Mouse (Mus musculus): ENCODE data around the gene Ets2. TPM values are rescaled to one million over a fixed set of nuclear protein-coding genes. Genes with fewer than 3 reads are reported as not detected.

The Ets2 gene
- total and polyA plus RNA-seq, 3 experiments: 15.9 to 23.5 TPM; not detected in 1

- H3K9me3 ChIP-seq (replicated peaks; ENCODE audit: insufficient read depth, low read length): no peaks in the 10 kb centered on the region
- H3K9ac ChIP-seq (ENCODE audit: control insufficient read depth, low read depth, low read length, poor library complexity, severe bottlenecking): no peak overlapping the region
- no peak for TF ChIP-seq MYB (IDR thresholded peaks at IDR 0.05; ENCODE audit: low read depth, low read length)
Observed at GRCm38 (mm10) chr16:95666288-95666687, 35.6 kb upstream of the Ets2 start.

GRCm38 (mm10) chr16:95667395-95668150 is 34.3 kb upstream of the Ets2 start:
- Histone ChIP-seq H3K9ac (ENCODE audit: control insufficient read depth, low read depth, low read length, poor library complexity, severe bottlenecking) (no peak overlapping the region), H3K4me1 (ENCODE audit: control insufficient read depth in 1 of 2, insufficient read depth in 2 of 2, low read length in 2 of 2) (no peaks in the 10 kb centered on the region), H3K9me3 (replicated peaks; ENCODE audit: insufficient read depth, low read length) (no peaks in the 10 kb centered on the region), H3K36me3 (ENCODE audit: control insufficient read depth in 1 of 2, insufficient read depth in 2 of 2, low read length in 2 of 2) (no peaks in the 10 kb centered on the region), H3K27ac (ENCODE audit: control insufficient read depth, low read depth, low read length) (no peak overlapping the region), H3K27me3 (ENCODE audit: control insufficient read depth in 1 of 2, insufficient read depth in 2 of 2, low read length in 2 of 2) (peaks cover 0 to 3% of the 10 kb centered on the region in 2 experiments; a peak in 2 of 4 replicates), H3K79me2 (ENCODE audit: control insufficient read depth, insufficient read depth, low read length, poor library complexity) (no peaks in the 10 kb centered on the region), H3K4me3 (ENCODE audit: control insufficient read depth in 1 of 2, insufficient read depth in 1 of 2, low read depth in 2 of 2, low read length in 2 of 2) (no peak overlapping the region)
- TF ChIP-seq GATA1 (IDR thresholded peaks at IDR 0.05; ENCODE audit: low read depth, low read length): no peak
- no peak for TF ChIP-seq TCF12 (IDR thresholded peaks at IDR 0.05; ENCODE audit: low read depth, low read length)
- no peak for TF ChIP-seq HCFC1 (IDR thresholded peaks at IDR 0.05; ENCODE audit: low read depth, low read length)
- no peak for TF ChIP-seq RAD21 (IDR thresholded peaks at IDR 0.05; ENCODE audit: low read depth, low read length)
- no peak for TF ChIP-seq ZC3H11A (IDR thresholded peaks at IDR 0.05; ENCODE audit: low read depth, low read length)
- TF ChIP-seq ETS1 (IDR thresholded peaks at IDR 0.05; ENCODE audit: low read depth, low read length): no peak
- TF ChIP-seq USF2 (IDR thresholded peaks at IDR 0.05; ENCODE audit: borderline replicate concordance in 1 of 2, insufficient read depth in 1 of 2, low read depth in 1 of 2, low read length in 2 of 2): no peak
- no peak for TF ChIP-seq POLR2AphosphoS2 (IDR thresholded peaks at IDR 0.05; ENCODE audit: low read length)
- TF ChIP-seq CTCF (IDR thresholded peaks at IDR 0.05 in 2 of 3, conservative IDR thresholded peaks at IDR 0.05 in 1 of 3; ENCODE audit: control insufficient read depth in 1 of 3, insufficient read depth in 1 of 3, low read depth in 2 of 3, low read length in 3 of 3, poor library complexity in 1 of 3, severe bottlenecking in 1 of 3): no peak
- no peak for TF ChIP-seq E2F4 (IDR thresholded peaks at IDR 0.05; ENCODE audit: borderline replicate concordance, low read depth, low read length)
- no peak for TF ChIP-seq SIN3A (IDR thresholded peaks at IDR 0.05; ENCODE audit: low read length)
- TF ChIP-seq TBP (IDR thresholded peaks at IDR 0.05; ENCODE audit: low read depth, low read length): no peak
- TF ChIP-seq TAL1 (IDR thresholded peaks at IDR 0.05; ENCODE audit: low read length): no peak
- no peak for DNase-seq (ENCODE audit: low read depth, low spot score)

More at GRCm38 (mm10) chr16:95666288-95666687, 35.6 kb upstream of the Ets2 start:
- Histone ChIP-seq H3K36me3 (ENCODE audit: control insufficient read depth in 1 of 2, insufficient read depth in 2 of 2, low read length in 2 of 2) (no peaks in the 10 kb centered on the region), H3K4me3 (ENCODE audit: control insufficient read depth in 1 of 2, insufficient read depth in 1 of 2, low read depth in 2 of 2, low read length in 2 of 2) (no peak overlapping the region), H3K27ac (ENCODE audit: control insufficient read depth, low read depth, low read length) (no peak overlapping the region), H3K27me3 (ENCODE audit: control insufficient read depth in 1 of 2, insufficient read depth in 2 of 2, low read length in 2 of 2) (no peaks in the 10 kb centered on the region; a peak in 2 of 4 replicates), H3K4me1 (ENCODE audit: control insufficient read depth in 1 of 2, insufficient read depth in 2 of 2, low read length in 2 of 2) (no peaks in the 10 kb centered on the region), H3K79me2 (ENCODE audit: control insufficient read depth, insufficient read depth, low read length, poor library complexity) (no peaks in the 10 kb centered on the region)
- no peak for DNase-seq (ENCODE audit: low read depth, low spot score)

All from MEL (cell line).